Mouse (Mus musculus) kidney, adult 2 months (tissue): ENCODE results near the gene Wdr64. TPM values are rescaled to one million over a fixed set of nuclear protein-coding genes. Genes with fewer than 3 reads are reported as not detected.

ENCODE experiments used
- DNase-seq: peaks from one replicate; pipeline ENCODE4 v3.0.0; 2021
- H3K27ac ChIP-seq: fragments of 200-500 bp; 2 replicates; pipeline ENCODE4 v1.5.1; 2012; ENCODE audit warnings: low read depth, low read length, control low read depth, inconsistent platforms; ENCODE audit not compliant: insufficient read depth
- H3K27me3 ChIP-seq: fragments of 200-500 bp; replicated peaks from 2 replicates; pipeline ENCODE4 v1.6.1; 2012; ENCODE audit warnings: mild to moderate bottlenecking, moderate library complexity, low read length, inconsistent platforms; ENCODE audit not compliant: control insufficient read depth, insufficient read depth
- H3K36me3 ChIP-seq: fragments of 200-500 bp; 2 replicates; pipeline ENCODE4 v1.6.1; 2012; ENCODE audit warnings: mild to moderate bottlenecking, moderate library complexity, low read length, inconsistent platforms; ENCODE audit not compliant: control insufficient read depth, insufficient read depth
- H3K4me1 ChIP-seq: fragments of 200-500 bp; 2 replicates; pipeline ENCODE4 v1.6.1; 2011; ENCODE audit warnings: low read length; ENCODE audit not compliant: control insufficient read depth, insufficient read depth
- H3K4me3 ChIP-seq: fragments of 200-500 bp; 2 replicates; pipeline ENCODE4 v1.5.1; 2011; ENCODE audit warnings: mild to moderate bottlenecking, low read depth, low read length, control low read depth; ENCODE audit not compliant: insufficient read depth
- CTCF ChIP-seq: fragments of 200-500 bp; conservative IDR thresholded peaks from 2 replicates; pipeline ENCODE4 v1.5.1; 2011; ENCODE audit warnings: low read depth, mild to moderate bottlenecking, control low read depth, low read length, moderate library complexity, mixed read lengths; ENCODE audit not compliant: insufficient read depth, insufficient read length
- POLR2A ChIP-seq: fragments of 200-500 bp; IDR thresholded peaks from one replicate; pipeline ENCODE4 v1.6.1; 2011; ENCODE audit warnings: low read depth, low read length, control low read depth
- WGBS: fragments of 180-500 bp; shearing (Covaris S2); methylation state at CpG from one replicate; pipeline ENCODE4 v1.1.7; 2018; 5-methylcytosine and 5-hydroxymethylcytosine counted together
- polyA plus RNA-seq: library from polyadenylated mRNA; depleted of rRNA; stranded (reverse); fragments of >200 nt; gene quantifications from 2 replicates; pipeline ENCODE4 v1.2.3, GENCODE M21; 2012; rRNA removed

Gene Wdr64
- 0.03 TPM in 2 replicates for polyA plus RNA-seq

- no peak within 1 kb of the TSS for H3K4me3 ChIP-seq
- TF ChIP-seq POLR2A, result no peak
- TF ChIP-seq CTCF, result no peak
- WGBS, result 73% methylated on average over 1 of the region's 1 CpGs
- peaks cover 2% of the 10 kb centered on the region; the same call in 1 of the 2 replicates for H3K4me1 ChIP-seq
- no peaks in the 10 kb centered on the region for H3K27me3 ChIP-seq
- DNase-seq, result no peak
- no peaks in the 10 kb centered on the region for H3K36me3 ChIP-seq
- no peak within 1 kb of the TSS for H3K27ac ChIP-seq
These were observed at the start of gene Wdr64 for GRCm38 (mm10) chr1:175698293-175698692. Gene Wdr64, plus strand, starts transcription at chr1:175698593.

- peaks cover 4% of the 10 kb centered on the region; the same call in 1 of the 2 replicates for H3K4me1 ChIP-seq
- no peak for DNase-seq
- no peak overlapping the region for H3K4me3 ChIP-seq
- H3K27me3 ChIP-seq, result no peaks in the 10 kb centered on the region
- H3K36me3 ChIP-seq, result peaks cover 2% of the 10 kb centered on the region; the same call in 1 of the 2 replicates
- TF ChIP-seq CTCF (no peak), POLR2A (no peak)
- WGBS, result 94% methylated on average over 4 of the region's 4 CpGs
- no peak overlapping the region for H3K27ac ChIP-seq
These were observed 49.8 kb upstream of the Wdr64 start for GRCm38 (mm10) chr1:175648615-175649014.

GRCm38 (mm10) chr1:175659900-175660299, 38.5 kb upstream of the Wdr64 start:
- WGBS, result 86% methylated on average over 4 of the region's 4 CpGs
- no peak overlapping the region for H3K4me3 ChIP-seq
- no peaks in the 10 kb centered on the region for H3K27me3 ChIP-seq
- H3K36me3 ChIP-seq, result no peaks in the 10 kb centered on the region; the same call in 1 of the 2 replicates
- no peaks in the 10 kb centered on the region for H3K4me1 ChIP-seq
- DNase-seq, result no peak
- TF ChIP-seq POLR2A, result no peak
- TF ChIP-seq CTCF, result no peak
- no peak overlapping the region for H3K27ac ChIP-seq

GRCm38 (mm10) chr1:175668666-175669405, 29.6 kb upstream of the Wdr64 start:
- 61% methylated on average over 5 of the region's 5 CpGs for WGBS
- DNase-seq, result peak; percentile 51
- Histone ChIP-seq H3K4me3 (no peak overlapping the region), H3K4me1 (peaks cover 3% of the 10 kb centered on the region; the same call in 1 of the 2 replicates), H3K27me3 (no peaks in the 10 kb centered on the region), H3K27ac (no peak overlapping the region), H3K36me3 (no peaks in the 10 kb centered on the region)
- TF ChIP-seq POLR2A (no peak), CTCF (peak; percentile 47)

- H3K36me3 ChIP-seq, result no peaks in the 10 kb centered on the region
- DNase-seq, result no peak
- TF ChIP-seq POLR2A (no peak), CTCF (no peak)
- 93% methylated on average over 3 of the region's 3 CpGs for WGBS
- no peak overlapping the region for H3K4me3 ChIP-seq
- no peaks in the 10 kb centered on the region for H3K27me3 ChIP-seq
- no peak overlapping the region for H3K27ac ChIP-seq
- H3K4me1 ChIP-seq, result peaks cover 3% of the 10 kb centered on the region; the same call in 1 of the 2 replicates
These were observed 28.9 kb upstream of the Wdr64 start for GRCm38 (mm10) chr1:175669456-175669855.

- Histone ChIP-seq H3K27ac (no peak overlapping the region), H3K27me3 (no peaks in the 10 kb centered on the region), H3K36me3 (no peaks in the 10 kb centered on the region), H3K4me1 (peaks cover 3% of the 10 kb centered on the region; the same call in 1 of the 2 replicates), H3K4me3 (no peak overlapping the region)
- TF ChIP-seq CTCF, result no peak
- TF ChIP-seq POLR2A, result no peak
- WGBS, result 83% methylated on average over 7 of the region's 7 CpGs
- DNase-seq, result no peak
These were observed 28.4 kb upstream of the Wdr64 start for GRCm38 (mm10) chr1:175670042-175670441.

GRCm38 (mm10) chr1:175671626-175672025, 26.8 kb upstream of the Wdr64 start:
- no peak overlapping the region for H3K27ac ChIP-seq
- no peaks in the 10 kb centered on the region; the same call in 1 of the 2 replicates for H3K4me1 ChIP-seq
- TF ChIP-seq CTCF, result no peak
- TF ChIP-seq POLR2A, result no peak
- no peaks in the 10 kb centered on the region for H3K36me3 ChIP-seq
- WGBS, result 19% methylated on average over 1 of the region's 1 CpGs
- H3K27me3 ChIP-seq, result no peaks in the 10 kb centered on the region
- H3K4me3 ChIP-seq, result no peak overlapping the region
- DNase-seq, result no peak
